Mouse (Mus musculus): ENCODE data around the gene Defa37.
"Not testable (repeated sequence)": the region's sequence is repeated elsewhere in the genome, so short reads cannot be mapped to it uniquely, and the experiment has no call there.

The Defa37 gene

DNA sequence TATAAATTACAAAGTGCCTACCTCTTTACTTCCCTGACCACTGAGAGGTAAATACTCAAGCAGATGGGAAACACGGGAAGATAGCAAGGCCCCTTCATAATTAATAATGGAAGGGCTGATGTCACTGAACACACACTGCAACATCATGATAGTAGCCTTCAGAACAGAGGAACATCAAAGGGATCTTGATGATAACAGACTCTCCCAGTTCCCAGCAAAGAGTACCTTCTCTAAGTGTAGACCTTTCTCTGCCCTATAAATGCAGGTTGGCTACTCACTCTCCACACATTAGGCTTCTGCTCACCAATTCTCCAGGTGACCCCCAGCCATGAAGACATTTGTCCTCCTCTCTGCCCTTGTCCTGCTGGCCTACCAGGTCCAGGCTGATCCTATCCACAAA lies at the start of gene Defa37:
Gene Defa37 (plus strand): TSS at position 301 of the 400 bp plus-strand sequence.
- not testable (repeated sequence) for DNase-seq (ENCODE audit: low spot score)

DNA sequence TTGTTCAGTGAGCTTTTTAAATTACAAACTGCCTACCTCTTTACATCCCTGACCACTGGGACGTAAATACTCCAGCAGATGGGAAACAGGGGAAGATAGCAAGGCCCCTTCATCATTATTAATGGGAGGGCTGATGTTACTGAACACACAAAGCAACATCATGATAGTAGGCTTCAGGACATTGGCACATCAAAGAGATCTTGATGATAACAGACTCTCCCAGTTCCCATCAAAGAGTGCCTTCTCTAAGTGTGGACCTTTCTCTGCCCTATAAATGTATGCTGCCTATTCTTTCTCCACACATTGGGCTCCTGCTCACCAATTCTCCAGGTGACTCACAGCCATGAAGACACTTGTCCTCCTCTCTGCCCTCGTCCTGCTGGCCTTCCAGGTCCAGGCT lies 36.5 kb upstream of the Defa37 start, which contains the start of gene Defa32:
Gene Defa32 (plus strand): TSS at position 301 of the 400 bp plus-strand sequence.
- not testable (repeated sequence) for DNase-seq (ENCODE audit: low spot score)

DNA sequence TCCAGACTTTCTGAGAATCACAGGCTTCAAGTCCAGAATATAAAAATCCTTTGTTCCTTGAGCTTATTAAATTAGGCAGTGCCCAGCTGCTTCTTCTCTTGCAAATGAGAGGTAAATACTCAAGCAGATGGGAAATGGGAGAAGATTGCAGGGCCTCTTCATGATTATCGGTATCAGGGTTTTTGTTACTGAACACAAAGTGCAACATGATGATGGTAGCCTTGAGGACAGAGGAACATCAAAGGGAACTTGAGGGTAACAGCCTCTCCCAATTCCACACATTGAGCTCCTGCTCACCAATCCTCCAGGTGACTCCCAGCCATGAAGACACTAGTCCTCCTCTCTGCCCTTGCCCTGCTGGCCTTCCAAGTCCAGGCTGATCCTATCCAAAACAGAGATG lies 17.5 kb downstream of the Defa37 start, which contains the start of gene Defa28:
Gene Defa28 (plus strand): TSS at position 301 of the 400 bp plus-strand sequence.
- DNase-seq (ENCODE audit: low spot score): not testable (repeated sequence)

DNA sequence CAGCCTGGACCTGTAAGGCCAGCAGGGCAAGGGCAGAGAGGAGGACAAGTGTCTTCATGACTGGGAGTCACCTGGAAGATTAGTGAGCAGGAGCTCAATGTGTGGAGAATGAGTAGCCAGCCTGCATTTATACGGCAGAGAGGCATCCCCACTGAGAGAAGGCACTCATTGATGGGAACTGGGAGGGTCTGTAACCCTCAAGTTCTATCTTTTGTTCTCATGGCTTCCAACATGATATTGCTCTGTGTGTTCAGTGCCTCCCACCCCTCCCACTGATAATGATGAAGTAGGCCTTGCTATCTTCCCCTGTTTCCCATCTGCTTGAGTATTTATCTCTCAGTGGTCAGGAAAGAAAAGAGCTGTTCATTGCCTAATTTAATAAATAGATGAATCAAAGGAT lies 29.2 kb downstream of the Defa37 start, which contains the start of gene Gm7861:
Gene Gm7861 (minus strand): TSS at position 101 of the 400 bp plus-strand sequence.
- DNase-seq (ENCODE audit: low spot score): not testable (repeated sequence)
